Mouse (Mus musculus): Measurements from ENCODE around the gene Frmd4b.

The Frmd4b gene

DNA sequence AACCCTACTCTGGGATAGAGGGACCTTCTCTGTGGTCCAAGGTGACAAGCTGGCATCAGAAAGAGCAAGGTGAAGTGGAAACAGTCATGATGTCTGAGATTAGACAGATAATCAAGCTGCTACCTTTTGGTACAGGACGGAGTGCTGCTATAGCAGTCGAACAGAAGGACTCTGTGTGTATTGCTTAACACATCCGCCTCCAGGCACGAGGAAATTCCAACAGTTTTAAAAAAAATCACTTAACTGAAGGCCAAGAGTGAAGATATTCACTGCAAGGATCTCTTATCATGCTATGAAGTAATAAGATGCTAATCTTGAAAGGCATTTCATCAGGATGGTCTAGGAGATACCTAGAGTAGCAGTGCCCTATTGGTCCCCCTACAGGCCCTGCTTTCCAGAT, 298.3 kb downstream of the Frmd4b start:
- no peak for DNase-seq (ENCODE audit: low read depth, low spot score)

DNA sequence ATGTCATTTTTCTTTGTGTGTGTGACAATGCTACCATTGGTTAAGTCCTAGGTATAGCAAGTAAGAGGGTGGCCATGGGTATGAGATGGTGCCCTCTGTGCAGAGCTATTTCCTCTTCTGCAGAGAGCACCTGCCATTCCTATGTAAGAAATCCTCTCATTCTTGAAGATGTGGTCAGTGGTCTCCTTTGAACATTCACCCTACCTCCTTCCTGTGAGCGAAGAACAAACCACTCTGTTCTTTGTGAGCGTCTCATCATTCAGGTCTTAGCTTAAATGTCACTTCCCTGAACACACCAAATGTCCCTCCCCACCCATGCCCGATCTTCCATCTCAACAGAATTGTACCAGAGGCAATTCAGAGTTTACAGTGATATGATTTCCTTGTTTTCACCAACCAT, 299.4 kb downstream of the Frmd4b start:
- DNase-seq (ENCODE audit: low read depth, low spot score) = no peak

DNA sequence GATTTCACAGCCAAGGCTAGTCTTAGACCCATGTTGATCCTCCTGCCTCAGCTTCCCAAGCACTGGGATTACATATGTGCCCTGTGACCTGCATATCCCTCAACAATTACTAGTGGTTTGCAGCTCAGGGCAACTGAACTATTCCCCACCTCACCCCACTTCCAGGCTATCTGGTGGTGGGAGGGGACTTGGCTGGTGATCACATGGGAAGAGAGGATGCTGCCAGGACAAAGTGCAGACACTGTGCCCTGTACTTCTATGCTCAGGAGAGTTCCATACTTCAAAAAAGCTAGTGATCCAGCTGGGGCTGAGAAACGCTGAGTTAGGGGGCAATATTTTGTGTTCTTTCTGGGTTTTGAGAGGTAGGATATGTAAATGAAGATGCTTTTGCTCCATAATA, 300.6 kb downstream of the Frmd4b start:
- no peak for DNase-seq (ENCODE audit: low read depth, low spot score)

DNA sequence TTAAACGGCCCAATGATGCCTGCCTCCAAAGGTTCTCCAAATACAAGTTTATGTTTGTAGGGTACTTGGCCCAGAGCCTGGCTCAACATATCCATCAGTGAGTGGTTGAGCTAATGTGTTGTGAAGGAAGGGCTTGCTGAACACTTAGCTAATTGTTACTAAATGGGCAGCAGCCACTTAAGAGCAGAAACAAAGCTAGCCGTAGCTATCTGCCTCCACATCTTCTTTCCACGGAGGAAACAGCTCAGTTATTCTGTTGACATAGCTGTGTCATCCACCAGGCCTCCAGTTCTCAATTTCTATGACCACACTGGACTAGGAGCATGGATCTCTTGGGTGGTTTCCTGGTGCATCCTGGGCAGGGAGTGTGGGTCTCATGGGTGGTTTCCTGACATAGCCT, 302.0 kb downstream of the Frmd4b start:
- no peak for DNase-seq (ENCODE audit: low read depth, low spot score)

DNA sequence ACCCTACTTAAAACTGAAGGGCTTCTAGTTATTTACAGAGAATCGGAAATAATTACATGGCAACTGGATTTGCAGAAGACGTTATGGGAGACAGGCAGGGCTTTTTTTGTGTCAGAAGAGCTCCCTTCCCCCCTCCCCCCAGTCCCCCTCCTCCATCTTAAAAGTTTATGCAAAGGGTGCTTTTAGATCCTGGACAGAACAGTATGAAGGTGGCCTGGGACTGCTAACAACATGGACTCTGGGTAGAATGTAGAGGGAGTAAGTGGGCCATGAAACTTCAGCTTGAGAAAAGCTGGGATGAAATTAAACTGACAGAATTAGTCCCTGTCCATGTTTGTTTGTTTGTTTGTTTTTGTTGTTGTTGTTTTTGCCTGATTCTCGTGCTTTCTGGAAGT, 304.8 kb downstream of the Frmd4b start:
- no peak for DNase-seq (ENCODE audit: low read depth, low spot score)

DNA sequence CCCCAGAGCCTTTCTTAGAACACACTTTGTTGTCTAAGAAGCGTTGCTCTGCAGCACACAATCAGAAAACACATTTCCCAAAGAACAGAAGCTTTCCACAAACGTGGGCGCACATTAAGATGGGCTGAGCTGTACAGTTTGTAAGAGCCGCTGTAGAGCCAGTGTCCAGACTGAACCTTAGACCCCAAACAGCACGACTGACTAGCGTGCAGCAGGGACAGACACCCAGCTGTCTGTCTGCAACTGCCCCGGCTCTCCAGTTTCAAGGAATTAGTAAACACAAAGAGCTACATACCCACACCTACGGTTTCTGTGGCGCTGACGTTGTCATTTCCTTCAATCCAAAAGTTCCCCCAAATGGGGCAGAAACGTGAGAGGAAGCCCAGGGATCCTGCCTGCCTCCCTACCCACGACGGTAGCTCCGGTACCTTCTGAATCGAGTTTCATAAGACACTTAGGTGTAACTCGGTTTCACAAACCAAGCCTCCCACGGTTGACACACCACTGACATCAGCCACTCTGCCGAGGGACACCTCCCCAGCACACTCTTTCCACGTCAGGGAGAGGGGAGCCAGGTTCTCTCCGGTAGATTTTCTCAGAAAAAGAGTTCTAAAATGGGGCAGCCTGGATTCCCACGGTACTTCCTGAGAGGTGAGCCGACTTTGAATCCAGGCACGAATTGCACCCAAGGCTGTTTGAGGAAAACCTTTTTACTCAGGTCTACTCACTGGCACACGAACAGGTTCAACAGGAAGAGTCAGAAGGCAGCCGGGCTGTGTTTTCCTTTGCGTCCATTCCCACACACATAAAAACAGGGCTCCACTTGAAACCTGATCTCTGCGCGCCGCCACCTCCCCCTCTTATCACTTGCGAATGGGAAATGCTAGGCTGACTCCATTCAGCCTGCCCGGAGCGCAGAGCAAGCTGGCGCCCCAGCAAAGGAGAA, 305.5 kb downstream of the Frmd4b start:
- no peak for DNase-seq (ENCODE audit: low read depth, low spot score)

DNA sequence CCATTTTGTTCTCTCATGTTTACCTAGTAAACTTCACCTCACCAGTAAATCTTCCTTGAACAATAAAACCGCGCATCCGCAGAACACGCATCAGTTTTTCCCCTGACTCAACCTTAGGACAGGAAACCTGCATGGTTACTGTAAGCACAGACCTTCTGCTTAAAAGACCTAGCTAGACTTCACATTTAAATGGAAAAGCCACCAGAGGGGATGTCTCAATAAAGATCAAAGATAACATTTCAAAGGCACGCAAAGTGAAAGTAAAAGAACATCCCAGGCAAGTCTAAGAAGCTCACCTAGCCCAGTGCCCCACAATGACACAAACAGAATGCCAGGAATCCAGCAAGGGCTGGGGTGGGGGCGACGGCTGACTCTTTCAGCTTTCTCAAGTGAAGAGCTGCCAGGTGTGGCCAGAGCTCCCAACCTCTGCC, 306.4 kb downstream of the Frmd4b start:
- DNase-seq (ENCODE audit: low read depth, low spot score) = no peak

DNA sequence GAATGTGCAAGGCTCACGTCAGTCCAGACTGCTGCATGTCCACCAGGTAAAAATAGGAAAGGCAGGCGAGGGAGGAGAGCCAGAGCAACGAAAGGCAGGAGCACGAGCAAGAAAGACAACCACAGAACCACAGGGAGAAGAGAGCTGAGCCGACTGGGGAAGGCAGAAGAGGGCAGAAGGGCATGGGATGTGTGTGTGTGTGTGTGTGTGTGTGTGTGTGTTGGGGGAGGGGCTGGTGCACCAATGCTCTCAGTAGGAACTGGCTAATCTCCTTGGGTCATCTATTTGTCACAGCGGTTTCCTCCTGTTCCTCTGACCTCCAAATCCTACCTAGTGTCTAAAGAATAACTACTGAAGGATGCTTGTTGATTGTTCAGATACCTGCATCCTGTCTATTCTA, 308.2 kb downstream of the Frmd4b start:
- DNase-seq (ENCODE audit: low read depth, low spot score) = no peak

DNA sequence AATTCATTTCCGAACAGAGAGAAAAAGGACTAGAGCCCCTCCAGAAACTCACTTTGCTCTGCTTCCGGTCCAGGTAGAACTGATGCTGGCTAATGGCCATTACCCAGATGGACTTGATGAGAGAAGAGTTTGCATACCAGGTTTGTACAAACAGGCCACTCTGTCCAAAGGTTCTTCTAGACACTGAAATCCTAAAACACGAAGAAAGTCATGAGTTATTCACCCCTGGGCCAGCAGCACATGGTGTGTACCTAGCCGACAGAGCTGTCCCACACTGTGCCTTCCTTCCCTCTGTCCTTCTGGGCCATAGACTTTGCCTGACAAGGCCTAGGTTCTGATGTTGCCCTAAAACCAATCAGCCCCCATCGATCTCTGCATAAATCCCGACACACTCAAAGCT, 308.8 kb downstream of the Frmd4b start:
- no peak for DNase-seq (ENCODE audit: low read depth, low spot score)

DNA sequence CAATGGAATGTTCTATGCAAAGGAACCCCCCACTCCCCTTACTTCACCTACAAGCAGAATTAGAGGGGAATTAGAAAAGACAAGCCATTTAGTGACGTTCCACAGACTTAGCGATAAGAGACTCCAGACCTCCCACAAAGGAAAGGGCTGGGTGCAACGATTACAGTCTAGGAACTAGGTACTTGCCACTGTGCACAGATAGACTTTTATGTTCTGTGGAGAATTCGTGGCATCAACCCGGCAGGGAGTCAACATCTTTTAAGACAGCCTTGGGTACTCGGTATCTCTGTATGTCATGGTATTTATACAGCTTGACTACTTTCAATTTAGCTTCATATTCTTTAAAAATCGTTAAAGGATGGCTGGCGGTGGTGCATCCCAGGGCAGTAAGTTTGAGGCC, 310.1 kb downstream of the Frmd4b start:
- DNase-seq (ENCODE audit: low read depth, low spot score) = no peak

DNA sequence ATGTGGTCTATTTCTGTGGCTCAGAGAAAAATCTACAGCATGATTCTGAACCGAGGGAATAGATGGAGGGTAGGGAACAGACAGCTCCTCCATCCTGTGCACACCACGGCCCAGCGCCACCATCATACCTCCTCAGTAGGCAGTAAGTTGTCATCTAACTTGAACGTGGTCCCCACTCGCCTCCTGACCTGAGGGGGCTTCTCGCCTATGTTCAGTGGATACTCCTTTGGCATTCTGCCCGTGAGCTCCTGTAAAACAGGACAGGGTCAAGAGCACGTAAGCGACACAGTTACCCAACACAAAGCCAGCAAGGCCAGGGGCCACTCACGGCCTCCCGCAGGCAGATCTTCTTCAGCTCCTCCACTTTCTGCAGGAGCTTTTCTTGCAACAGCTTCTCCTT, 311.0 kb downstream of the Frmd4b start:
- no peak for DNase-seq (ENCODE audit: low read depth, low spot score)

DNA sequence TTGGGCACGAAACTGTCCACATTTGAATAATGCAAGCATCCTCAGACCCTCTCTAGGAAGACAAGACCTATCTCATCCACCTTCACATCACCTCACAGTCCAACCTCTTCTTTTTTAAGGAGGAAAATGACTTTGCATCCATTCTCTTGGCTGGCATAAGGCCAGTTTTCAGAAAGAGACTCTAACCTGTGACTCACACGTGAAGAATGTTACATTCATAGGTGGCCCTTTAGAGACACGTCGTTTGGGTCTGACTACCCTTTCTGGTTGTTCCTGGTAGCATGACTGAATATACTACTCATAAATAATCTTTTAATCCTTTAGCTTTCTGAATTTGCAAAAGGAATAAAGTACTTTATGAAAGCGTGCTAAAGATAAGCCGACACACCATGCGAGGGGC, 311.9 kb downstream of the Frmd4b start:
- no peak for DNase-seq (ENCODE audit: low read depth, low spot score)

DNA sequence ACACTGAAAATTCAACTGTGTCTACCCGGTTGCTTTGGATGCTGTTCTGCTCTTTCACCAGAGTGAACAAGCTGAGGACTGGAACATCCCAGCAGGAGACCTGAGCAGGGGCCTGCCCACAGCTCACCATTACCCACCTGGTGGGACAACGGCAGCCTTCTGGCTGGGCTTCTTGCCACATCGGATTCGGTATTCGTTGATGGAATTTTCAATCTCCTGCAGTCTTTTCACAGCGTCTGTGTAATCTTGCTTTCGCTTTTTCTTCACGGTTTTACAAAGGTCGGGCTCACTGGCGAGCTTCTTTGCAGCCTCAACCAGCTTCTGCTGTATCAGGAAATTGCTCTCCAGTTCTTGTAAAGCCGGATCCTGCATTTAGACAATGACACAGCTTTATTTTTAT, 312.3 kb downstream of the Frmd4b start:
- DNase-seq (ENCODE audit: low read depth, low spot score) = no peak

DNA sequence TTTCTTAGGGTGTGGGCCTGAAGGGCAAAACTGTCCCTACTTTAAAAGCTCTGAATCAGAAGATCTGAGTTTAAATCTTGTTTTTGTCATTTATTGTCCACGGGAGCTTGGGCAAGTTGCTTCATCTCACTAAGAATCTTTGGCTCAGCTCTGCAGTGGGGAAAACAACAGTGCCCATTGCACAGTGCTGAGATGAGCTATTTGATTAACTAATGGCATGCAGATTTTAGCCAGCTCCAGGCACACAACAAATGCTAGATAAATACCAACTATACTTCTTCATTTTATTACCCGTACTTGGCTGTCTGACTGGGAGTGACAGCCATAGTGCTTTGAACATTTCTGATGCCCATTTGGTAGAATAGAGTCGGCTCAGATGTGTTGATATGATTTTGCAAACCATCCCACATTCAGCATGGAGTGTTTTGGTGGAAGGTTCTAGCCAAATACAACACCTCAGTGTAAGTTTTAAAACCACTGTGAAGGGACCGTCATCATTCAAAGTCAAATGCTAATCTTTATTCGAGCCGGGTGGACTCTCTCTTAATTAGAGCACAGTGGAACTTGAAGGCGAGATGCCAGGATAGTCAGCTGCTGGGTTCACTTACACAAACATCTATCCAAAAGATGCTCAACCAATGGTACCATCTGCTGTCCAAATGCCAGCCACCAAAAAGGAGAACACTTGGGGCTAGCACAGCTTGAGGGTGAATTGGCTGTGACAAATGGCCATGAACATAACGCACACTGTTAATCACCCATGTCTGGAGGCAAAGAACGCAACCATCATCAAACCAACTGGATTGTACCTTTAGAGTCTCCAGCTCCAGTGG, 313.8 kb downstream of the Frmd4b start:
- no peak for DNase-seq (ENCODE audit: low read depth, low spot score)

DNA sequence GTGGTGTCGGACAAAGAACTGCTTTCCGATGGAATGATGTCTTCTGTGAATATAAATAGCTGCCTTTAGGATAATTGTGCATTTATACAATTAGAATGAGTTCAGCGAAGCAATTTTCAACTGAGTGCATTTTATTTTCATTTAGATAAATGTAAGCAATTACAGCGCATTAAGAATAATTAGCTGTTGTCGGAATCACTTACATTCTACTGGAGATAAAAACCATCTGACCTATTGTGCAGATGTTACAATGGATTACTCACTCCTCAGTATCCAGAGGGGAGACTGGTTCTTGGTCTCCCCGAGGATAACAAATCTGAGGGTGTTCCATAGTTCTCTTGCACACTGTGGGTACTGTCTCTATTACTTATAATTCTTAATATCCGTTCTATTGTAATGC, 315.0 kb downstream of the Frmd4b start:
- no peak for DNase-seq (ENCODE audit: low read depth, low spot score)

DNA sequence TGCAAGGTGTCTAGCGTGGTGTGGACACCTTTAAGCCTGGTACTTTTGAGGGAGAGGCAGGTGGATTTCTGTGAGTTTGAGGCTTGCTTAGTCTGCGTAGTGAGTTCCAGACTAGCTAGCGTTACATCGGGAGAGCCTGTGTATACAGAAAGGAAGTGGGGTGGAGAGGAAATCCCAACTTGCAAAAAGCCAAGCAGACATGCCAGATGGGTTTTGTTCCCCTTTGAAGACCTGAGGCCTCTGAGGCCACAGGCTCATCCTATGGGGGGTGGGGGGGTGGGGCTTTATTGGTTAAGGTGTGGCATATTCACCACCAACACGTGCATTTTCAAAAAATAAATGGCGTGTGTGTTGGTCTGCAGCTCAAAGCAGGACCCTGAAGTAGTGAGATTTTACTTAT, 316.7 kb downstream of the Frmd4b start:
- no peak for DNase-seq (ENCODE audit: low read depth, low spot score)

DNA sequence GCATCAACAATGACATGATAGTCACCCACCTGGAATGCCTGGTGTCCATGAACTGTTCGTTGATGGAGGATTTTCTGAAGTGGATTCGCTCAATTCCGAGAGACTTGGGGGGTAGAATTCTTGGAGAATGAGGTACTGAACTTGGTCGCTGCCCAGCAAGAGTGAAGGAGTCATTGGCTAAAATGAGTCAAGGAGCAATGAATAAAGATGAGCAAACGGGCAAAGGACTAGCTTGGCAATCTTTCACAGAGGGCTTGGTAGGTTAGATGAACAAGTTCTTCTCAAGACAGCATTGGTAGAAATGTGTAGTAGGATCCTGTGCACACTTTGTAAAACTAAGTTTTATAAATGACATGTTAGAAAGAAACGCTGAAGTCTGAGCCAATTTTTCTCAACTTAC, 317.2 kb downstream of the Frmd4b start:
- no peak for DNase-seq (ENCODE audit: low read depth, low spot score)

DNA sequence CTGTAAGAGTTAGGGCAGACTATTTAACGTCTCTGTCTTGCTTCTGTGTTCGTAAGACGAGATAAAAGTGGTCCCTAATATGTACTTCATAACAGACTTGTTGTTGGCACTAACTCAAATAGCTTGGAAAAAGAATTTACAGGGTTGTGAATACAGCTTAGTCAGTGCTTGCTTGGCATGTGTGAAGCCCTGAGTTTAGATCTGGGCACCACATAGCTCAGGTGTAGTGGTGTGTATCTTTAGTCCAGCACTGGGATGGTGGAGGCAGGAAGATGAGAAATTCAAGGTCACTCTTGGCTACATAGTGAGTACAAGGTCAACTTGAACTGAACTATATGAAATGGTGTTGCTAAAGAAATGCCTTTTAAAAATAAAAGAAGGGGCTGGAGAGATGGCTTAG, 320.2 kb downstream of the Frmd4b start:
- DNase-seq (ENCODE audit: low read depth, low spot score) = no peak

DNA sequence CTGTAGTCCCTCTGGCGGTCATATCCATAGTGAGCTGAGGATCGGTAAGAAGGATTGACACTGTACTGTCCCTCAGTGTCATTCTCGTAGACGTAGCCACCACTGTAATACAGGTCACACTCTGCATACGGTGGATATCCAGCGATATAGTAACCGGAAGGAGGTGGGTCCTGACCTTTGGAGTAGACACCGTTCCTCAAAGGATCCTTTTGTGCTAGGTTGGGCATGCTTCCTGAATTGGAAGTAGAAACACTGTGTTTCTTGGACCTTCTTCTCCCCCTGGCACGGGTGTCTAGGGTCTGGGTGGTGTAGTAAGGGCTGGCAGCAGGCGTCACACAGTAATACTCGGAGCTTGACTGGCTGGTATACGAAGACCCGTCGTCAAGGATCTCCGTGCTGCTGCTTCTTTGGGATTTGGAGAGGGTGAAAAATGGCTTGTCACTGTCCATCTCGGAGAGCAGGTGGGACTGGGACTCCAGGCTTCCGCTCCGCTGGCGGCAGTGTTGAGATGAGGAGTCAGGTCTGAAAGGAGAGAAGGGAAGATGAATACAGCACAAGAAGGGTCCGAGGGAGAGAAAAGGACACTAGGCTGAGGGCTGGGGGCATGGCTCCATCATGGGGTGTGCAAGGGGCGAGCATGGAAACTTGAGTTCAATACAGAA, 321.3 kb downstream of the Frmd4b start:
- DNase-seq (ENCODE audit: low read depth, low spot score) = no peak

DNA sequence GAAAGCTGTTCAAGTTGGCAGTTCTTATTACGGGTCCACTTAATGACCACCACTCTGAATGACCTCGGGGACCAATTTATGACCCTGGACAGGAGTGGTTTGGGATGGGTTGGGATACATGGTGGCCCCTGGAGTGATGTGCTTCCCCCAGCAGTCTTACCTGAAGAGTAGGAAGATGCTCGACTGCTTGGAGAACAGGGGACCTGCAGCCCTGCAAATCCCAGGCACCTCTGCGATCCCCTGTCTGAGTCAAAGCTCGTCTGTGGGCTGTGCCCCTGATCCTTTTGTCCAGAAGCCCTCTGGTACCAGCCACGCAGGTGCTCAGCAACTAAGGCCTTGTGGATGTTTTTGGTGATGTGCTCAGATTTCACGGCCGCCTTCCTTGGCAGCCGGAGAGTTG, 321.9 kb downstream of the Frmd4b start:
- DNase-seq (ENCODE audit: low read depth, low spot score) = no peak

DNA sequence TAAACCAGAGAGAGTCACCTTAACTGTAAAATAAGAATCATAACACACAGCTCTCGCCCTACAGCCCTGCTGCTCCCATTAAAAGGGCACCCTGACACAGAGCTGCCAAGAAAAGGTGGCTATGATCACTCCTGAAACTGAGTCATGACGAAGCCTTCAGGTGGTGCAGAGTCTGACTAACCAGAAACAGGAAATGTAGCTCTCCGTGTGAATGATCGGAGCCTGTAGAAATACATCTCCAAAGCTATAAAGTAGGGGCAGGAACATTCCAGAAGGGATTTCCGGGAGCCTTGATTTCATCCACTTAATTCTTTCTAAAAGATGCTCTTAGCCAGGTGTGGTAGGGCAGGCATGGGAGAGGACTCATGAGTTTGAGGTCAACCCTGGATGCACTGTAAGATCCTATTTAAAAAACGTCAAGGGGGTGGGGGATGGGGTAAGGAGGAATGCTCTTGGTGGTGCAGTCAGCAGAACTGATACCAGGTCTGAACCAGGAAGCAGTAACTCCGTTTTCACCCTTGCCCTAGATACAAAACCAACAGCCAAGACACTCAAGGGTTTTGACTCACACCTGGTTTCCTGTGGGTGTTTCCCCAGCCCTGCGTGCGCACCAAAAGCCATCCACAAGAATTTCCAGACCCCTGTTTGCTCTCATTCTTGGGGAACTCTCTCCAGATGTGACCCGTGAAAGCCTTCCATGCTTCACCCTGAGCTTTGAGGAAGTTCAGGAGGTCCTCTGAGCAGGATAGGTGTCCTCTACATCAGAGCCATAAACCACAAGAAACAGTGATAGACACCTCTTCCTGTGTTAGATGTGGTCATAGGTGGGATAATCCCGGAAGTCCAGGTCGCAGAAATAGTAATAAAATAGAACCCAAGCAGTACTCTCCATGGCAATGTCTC, 323.4 kb downstream of the Frmd4b start:
- no peak for DNase-seq (ENCODE audit: low read depth, low spot score)
